15 mouse cellular contexts compared by ENCODE assay signal in genomic region chr4:134460277-134460676, GRCm38 (mm10). TPM values are rescaled to one million over a fixed set of nuclear protein-coding genes. Genes with fewer than 3 reads are reported as not detected.
DNase-seq lines count a peak whose midpoint lies in the region; ATAC-seq lines count a peak whose summit lies in the region.
"Had no signal": no experiment of that assay in that cellular context is flagged by ENCODE, and none has a peak within 500 bp of the region (broad histone marks: within the 10 kb centered on the region; RNA-seq: fewer than 3 reads in every experiment).

No protein-coding gene starts in this region.

- no peak overlapping the region for H3K4me2 ChIP-seq in forebrain, embryonic 13.5 days
- H3K4me2 ChIP-seq: hindbrain, embryonic 14.5 days; neural tube, embryonic 13.5 days had no signal

- H3K9ac ChIP-seq in forebrain, embryonic 13.5 days = no peak overlapping the region
- H3K9ac ChIP-seq: hindbrain, embryonic 14.5 days; neural tube, embryonic 13.5 days had no signal

- no peaks in the 10 kb centered on the region for H3K9me3 ChIP-seq in forebrain, embryonic 13.5 days (replicated peaks)
- H3K9me3 ChIP-seq: midbrain, embryonic 10.5 days; neural tube, embryonic 13.5 days had no signal

- intact Hi-C loops in heart, postnatal 25 days (cut with DNase I) = no loop called here

- ATAC-seq in activated CD4-positive, CD25-positive, alpha-beta regulatory T cell, adult 4 months = peak; percentile 43
- ATAC-seq in megakaryocyte, adult 5-6 weeks (ENCODE audit: poor library complexity, severe bottlenecking) = peak; percentile 96
- ATAC-seq in forebrain, embryonic 13.5 days = no peak

- H3K4me3 ChIP-seq in forebrain, embryonic 13.5 days = no peak overlapping the region
- H3K4me3 ChIP-seq: left cerebral cortex, adult 2 months; midbrain, embryonic 10.5 days; neural tube, embryonic 13.5 days had no signal

- H3K4me1 ChIP-seq in forebrain, embryonic 13.5 days = no peaks in the 10 kb centered on the region

- WGBS in forebrain, embryonic 13.5 days = 83% methylated on average over 10 of the region's 10 CpGs

- H3K36me3 ChIP-seq in forebrain, embryonic 13.5 days (ENCODE audit: poor library complexity, severe bottlenecking) = no peaks in the 10 kb centered on the region
- H3K36me3 ChIP-seq: midbrain, embryonic 10.5 days; neural tube, embryonic 13.5 days had no signal

- H3K27me3 ChIP-seq in forebrain, embryonic 13.5 days = peaks cover 5% of the 10 kb centered on the region; the same call in 1 of the 2 replicates
- H3K27me3 ChIP-seq: neural tube, embryonic 13.5 days had no signal

- peak; percentile 53 for DNase-seq in CD4-positive, CD25-positive, alpha-beta regulatory T cell, adult 2 months (ENCODE audit: low read depth, low spot score)
- peak; percentile 26 to 53 for DNase-seq in thymus, adult 18-20 months
- DNase-seq in kidney, adult 9 months = no peak
- no peak for DNase-seq in retina, postnatal 1 day
- no peak for DNase-seq in heart, postnatal 25 days (ENCODE audit: low spot score)
- DNase-seq: adrenal gland, adult 2 months had no signal

- no peak overlapping the region for H3K27ac ChIP-seq in forebrain, embryonic 13.5 days
- H3K27ac ChIP-seq: hindbrain, embryonic 14.5 days; left cerebral cortex, adult 2 months; midbrain, embryonic 10.5 days; neural tube, embryonic 13.5 days; stomach, postnatal 0 days had no signal

RNA-seq across cellular contexts. Expression of gene Stmn1, which starts 7.8 kb away (rescaled TPM):
- polyA plus RNA-seq in activated CD4-positive, CD25-positive, alpha-beta regulatory T cell, adult 4 months (2017; shearing (Covaris generic)) = 100 to 1,000 TPM; 262 to 341 TPM
- total RNA-seq in megakaryocyte, adult 5-6 weeks (2015) = 563 and 570 TPM in 2 replicates
- total RNA-seq in megakaryocyte, adult 5-6 weeks (2017) = 790 and 821 TPM in 2 replicates
- polyA plus RNA-seq in forebrain, embryonic 13.5 days (2015; fragmentation: Nextera tagmentation; extraction: Ambion mirVana) = 6,579 and 6,954 TPM in 2 replicates
- total RNA-seq in heart, postnatal 25 days (2021) = 10 to 100 TPM; 24.5 to 26.4 TPM

RNA-seq across cellular contexts. Expression of gene Paqr7, which starts 36.2 kb away (rescaled TPM):
- 10 to 100 TPM; 23.9 to 27.1 TPM for polyA plus RNA-seq in activated CD4-positive, CD25-positive, alpha-beta regulatory T cell, adult 4 months (2017; shearing (Covaris generic))
- total RNA-seq in megakaryocyte, adult 5-6 weeks (2015) = 10.7 and 11.7 TPM in 2 replicates
- 17.0 and 17.6 TPM in 2 replicates for total RNA-seq in megakaryocyte, adult 5-6 weeks (2017)
- 5.5 and 6.0 TPM in 2 replicates for polyA plus RNA-seq in forebrain, embryonic 13.5 days (2015; fragmentation: Nextera tagmentation; extraction: Ambion mirVana)
- 10 to 100 TPM; 16.9 to 17.4 TPM for total RNA-seq in heart, postnatal 25 days (2021)

RNA-seq across cellular contexts. Expression of gene Aunip, which starts 50.5 kb away (rescaled TPM):
- 1 to 10 TPM in 1 of 2 experiments, under 1 TPM in 1; 0.70 to 3.2 TPM for polyA plus RNA-seq in activated CD4-positive, CD25-positive, alpha-beta regulatory T cell, adult 4 months (2017; shearing (Covaris generic))
- 3.7 and 3.9 TPM in 2 replicates for total RNA-seq in megakaryocyte, adult 5-6 weeks (2015)
- total RNA-seq in megakaryocyte, adult 5-6 weeks (2017) = 12.6 and 17.0 TPM in 2 replicates
- polyA plus RNA-seq in forebrain, embryonic 13.5 days (2015; fragmentation: Nextera tagmentation; extraction: Ambion mirVana) = 10.6 and 11.9 TPM in 2 replicates
- total RNA-seq in heart, postnatal 25 days (2021) = under 1 TPM; 0.34 to 0.47 TPM
- polyA plus RNA-seq: liver, adult 2 months had no signal

Comparison
In these comparisons a context has a peak if more than half of its experiments do, and no peak if none do; other contexts are left out.
1. DNase-seq: peak in CD4-positive, CD25-positive, alpha-beta regulatory T cell, adult 2 months (single experiment) and thymus, adult 18-20 months (2 of 2); none in kidney, adult 9 months (single experiment), retina, postnatal 1 day (single experiment) and heart, postnatal 25 days (single experiment).
2. RNA of gene Stmn1, which starts 7.8 kb away (total RNA-seq): 563 to 821 TPM in megakaryocyte, adult 5-6 weeks; 24.5 to 26.4 TPM in heart, postnatal 25 days; every median in the first group is over 10 times any median in the second.